Mouse (Mus musculus): ENCODE data around the gene Mtr. TPM values are rescaled to one million over a fixed set of nuclear protein-coding genes. Genes with fewer than 3 reads are reported as not detected.

Gene Mtr
- polyA plus RNA-seq, 1 experiment: 7.5 TPM

GRCm38 (mm10) chr13:12133549-12133948 lies 124.4 kb downstream of the Mtr start:
- Histone ChIP-seq H3K4me3 (replicated peaks; ENCODE audit: extremely low read depth, low read depth, low read length) (no peak overlapping the region), H3K4me1 (ENCODE audit: control insufficient read depth, insufficient read depth, low read length) (no peaks in the 10 kb centered on the region)
- 47% methylated on average over 7 of the region's 7 CpGs for WGBS
- TF ChIP-seq CTCF (IDR thresholded peaks at IDR 0.05; ENCODE audit: insufficient read depth, low read length) (no peak), POLR2A (IDR thresholded peaks at IDR 0.05; ENCODE audit: borderline replicate concordance, extremely low read depth, low read depth, low read length) (no peak)
- no peak for DNase-seq

Other genes starting within 250 kb of the Mtr start
- 2.3 and 4.1 TPM in 2 replicates for gene Ryr2, start 151.2 kb downstream of the Mtr start, polyA plus RNA-seq (2012; rRNA removed)
- gene Actn2, start 82.6 kb upstream of the Mtr start, polyA plus RNA-seq (2012; rRNA removed): 40.0 and 61.4 TPM in 2 replicates
- gene Heatr1, start 136.9 kb upstream of the Mtr start, polyA plus RNA-seq (2012; rRNA removed): 21.6 and 23.5 TPM in 2 replicates
- gene Lgals8, start 206.8 kb upstream of the Mtr start, polyA plus RNA-seq (2012; rRNA removed): 23.5 and 36.3 TPM in 2 replicates

Measured in lung, adult 2 months (tissue).